Mouse (Mus musculus): Measurements from ENCODE around the gene Slc10a4. TPM values are rescaled to one million over a fixed set of nuclear protein-coding genes. Genes with fewer than 3 reads are reported as not detected.

Gene Slc10a4
- polyA plus RNA-seq, 1 experiment from 2014 or later, result 12.0 TPM

- ATAC-seq, result no peak
- H3K36me3 ChIP-seq (ENCODE audit: control insufficient read depth, insufficient read depth, low read length), result peaks cover 28% of the 10 kb centered on the region
Observed at GRCm38 (mm10) chr5:73047651-73048245, 41.1 kb downstream of the Slc10a4 start.

GRCm38 (mm10) chr5:73053933-73054332, 47.2 kb downstream of the Slc10a4 start:
- no peak overlapping the region for H3K9ac ChIP-seq (ENCODE audit: low read depth, low read length)
- H3K4me1 ChIP-seq (ENCODE audit: control insufficient read depth, insufficient read depth, low read length), result no peaks in the 10 kb centered on the region
- H3K9me3 ChIP-seq (ENCODE audit: control insufficient read depth, low read length), result no peaks in the 10 kb centered on the region
- H3K36me3 ChIP-seq (ENCODE audit: control insufficient read depth, insufficient read depth, low read length), result peaks cover 16% of the 10 kb centered on the region
- H3K27ac ChIP-seq (ENCODE audit: low read length), result no peak overlapping the region
- ATAC-seq, result no peak
- H3K4me2 ChIP-seq (ENCODE audit: low read depth, low read length), result no peak overlapping the region
- no peak overlapping the region for H3K4me3 ChIP-seq (ENCODE audit: low read length)
- H3K27me3 ChIP-seq (replicated peaks; ENCODE audit: control insufficient read depth, insufficient read depth, low read length), result no peaks in the 10 kb centered on the region
- WGBS, result 95% methylated on average over 8 of the region's 8 CpGs

More at GRCm38 (mm10) chr5:73047651-73048245, 41.1 kb downstream of the Slc10a4 start:
- no peaks in the 10 kb centered on the region for H3K27me3 ChIP-seq (replicated peaks; ENCODE audit: control insufficient read depth, insufficient read depth, low read length)
- H3K4me2 ChIP-seq (ENCODE audit: low read depth, low read length), result no peak overlapping the region
- no peak overlapping the region for H3K9ac ChIP-seq (ENCODE audit: low read depth, low read length)
- H3K4me3 ChIP-seq (ENCODE audit: low read length), result no peak overlapping the region
- H3K9me3 ChIP-seq (ENCODE audit: control insufficient read depth, low read length), result no peaks in the 10 kb centered on the region
- no peaks in the 10 kb centered on the region for H3K4me1 ChIP-seq (ENCODE audit: control insufficient read depth, insufficient read depth, low read length)
- whole genome bisulfite sequencing, result 76% methylated on average over 7 of the region's 7 CpGs
- H3K27ac ChIP-seq (ENCODE audit: low read length), result no peak overlapping the region

GRCm38 (mm10) chr5:73056457-73056856, 49.8 kb downstream of the Slc10a4 start:
- Histone ChIP-seq H3K9ac (ENCODE audit: low read depth, low read length) (no peak overlapping the region), H3K36me3 (ENCODE audit: control insufficient read depth, insufficient read depth, low read length) (0 out of 2 replicates have a peak, but pooled peaks cover 3% of the 10 kb centered on the region), H3K27ac (ENCODE audit: low read length) (no peak overlapping the region), H3K4me3 (ENCODE audit: low read length) (no peak overlapping the region), H3K9me3 (ENCODE audit: control insufficient read depth, low read length) (no peaks in the 10 kb centered on the region), H3K4me2 (ENCODE audit: low read depth, low read length) (no peak overlapping the region), H3K27me3 (replicated peaks; ENCODE audit: control insufficient read depth, insufficient read depth, low read length) (no peaks in the 10 kb centered on the region), H3K4me1 (ENCODE audit: control insufficient read depth, insufficient read depth, low read length) (no peaks in the 10 kb centered on the region)
- 92% methylated on average over 6 of the region's 6 CpGs for WGBS
- no peak for ATAC-seq

GRCm38 (mm10) chr5:73056937-73057336, 50.3 kb downstream of the Slc10a4 start:
- 72% methylated on average over 5 of the region's 5 CpGs for WGBS
- no peak overlapping the region for H3K9ac ChIP-seq (ENCODE audit: low read depth, low read length)
- H3K36me3 ChIP-seq (ENCODE audit: control insufficient read depth, insufficient read depth, low read length), result peaks cover 3% of the 10 kb centered on the region; the same call in 1 of the 2 replicates
- H3K4me3 ChIP-seq (ENCODE audit: low read length), result no peak overlapping the region
- H3K27ac ChIP-seq (ENCODE audit: low read length), result no peak overlapping the region
- H3K9me3 ChIP-seq (ENCODE audit: control insufficient read depth, low read length), result no peaks in the 10 kb centered on the region
- no peak for ATAC-seq
- H3K4me1 ChIP-seq (ENCODE audit: control insufficient read depth, insufficient read depth, low read length), result no peaks in the 10 kb centered on the region
- no peak overlapping the region for H3K4me2 ChIP-seq (ENCODE audit: low read depth, low read length)
- no peaks in the 10 kb centered on the region for H3K27me3 ChIP-seq (replicated peaks; ENCODE audit: control insufficient read depth, insufficient read depth, low read length)

- Histone ChIP-seq H3K4me1 (ENCODE audit: control insufficient read depth, insufficient read depth, low read length) (no peaks in the 10 kb centered on the region), H3K4me2 (ENCODE audit: low read depth, low read length) (no peak overlapping the region), H3K27ac (ENCODE audit: low read length) (no peak overlapping the region), H3K9me3 (ENCODE audit: control insufficient read depth, low read length) (no peaks in the 10 kb centered on the region), H3K9ac (ENCODE audit: low read depth, low read length) (no peak overlapping the region), H3K36me3 (ENCODE audit: control insufficient read depth, insufficient read depth, low read length) (peaks cover 2% of the 10 kb centered on the region; the same call in 1 of the 2 replicates), H3K27me3 (replicated peaks; ENCODE audit: control insufficient read depth, insufficient read depth, low read length) (no peaks in the 10 kb centered on the region), H3K4me3 (ENCODE audit: low read length) (no peak overlapping the region)
- WGBS, result 78% methylated on average over 11 of the region's 11 CpGs
- no peak for ATAC-seq
Observed at GRCm38 (mm10) chr5:73061506-73062155, 54.9 kb downstream of the Slc10a4 start.

Other genes starting within 250 kb of the Slc10a4 start
- 14.9 and 15.0 TPM in 2 replicates for gene Tec, start 138.4 kb upstream of the Slc10a4 start, polyA plus RNA-seq (2015; fragmentation: Nextera tagmentation; extraction: Ambion mirVana)
- 7.8 and 9.1 TPM in 2 replicates for gene Slain2, start 92.6 kb upstream of the Slc10a4 start, polyA plus RNA-seq (2015; fragmentation: Nextera tagmentation; extraction: Ambion mirVana)
- not detected in 2 replicates for gene Gm10135, start 32.2 kb upstream of the Slc10a4 start, polyA plus RNA-seq (2015; fragmentation: Nextera tagmentation; extraction: Ambion mirVana)
- gene Fryl, start 249.7 kb downstream of the Slc10a4 start, polyA plus RNA-seq (2015; fragmentation: Nextera tagmentation; extraction: Ambion mirVana), result 22.1 and 22.6 TPM in 2 replicates